Mouse (Mus musculus) monocyte, adult 59 days (primary cell): ENCODE results near the gene Afap1l2. TPM values are rescaled to one million over a fixed set of nuclear protein-coding genes. Genes with fewer than 3 reads are reported as not detected.

Experiments
- total RNA-seq, 2 experiments: library from RNA; stranded (reverse); gene quantifications; one replicate each; pipeline ENCODE4 v1.2.4; 2023

The Afap1l2 gene
- total RNA-seq: not detected

DNA sequence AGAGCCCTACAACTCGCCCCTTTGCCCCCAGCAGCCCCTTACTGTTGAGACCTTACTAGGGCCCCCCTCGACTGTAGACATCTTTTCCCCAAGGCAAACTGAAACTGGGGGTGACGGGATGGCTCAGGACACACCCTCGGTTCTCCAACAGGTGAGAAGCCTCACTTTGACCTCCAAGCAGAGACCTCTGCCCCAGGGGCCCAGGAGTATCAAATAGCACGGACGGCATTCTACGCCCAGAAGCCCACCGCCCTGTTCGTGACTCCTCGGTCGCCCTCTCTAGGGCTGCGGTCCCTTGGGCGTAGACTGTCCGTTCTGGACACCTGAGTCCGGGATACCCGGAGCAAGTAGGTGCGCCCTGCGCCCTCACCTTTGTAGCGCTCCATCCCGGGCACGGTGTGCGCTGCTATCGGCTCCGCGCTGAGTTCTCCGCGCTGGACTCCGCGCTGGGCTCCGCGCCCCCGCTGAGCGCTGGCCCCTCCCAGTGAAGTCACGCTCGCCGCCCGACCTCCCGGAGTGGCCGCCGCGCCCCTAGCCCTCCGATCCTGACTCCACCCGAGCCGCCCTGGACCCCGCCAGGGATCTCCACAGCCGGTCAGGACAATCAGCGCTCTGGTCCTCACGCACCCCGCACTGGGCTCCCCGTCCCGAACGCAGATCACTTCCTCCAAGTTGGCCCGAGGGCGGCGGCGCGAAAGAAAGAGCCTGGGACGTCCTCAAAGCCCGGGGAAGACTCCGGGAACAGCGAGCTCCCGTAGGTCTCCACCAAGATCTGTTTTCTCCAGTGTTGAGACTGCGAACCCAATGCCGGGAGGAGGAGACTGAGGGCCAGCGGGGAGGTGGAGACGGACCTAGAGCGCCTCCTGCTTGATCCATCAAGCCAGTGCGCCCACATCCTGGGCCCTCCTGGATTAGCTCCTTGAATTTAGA is at the start of gene Afap1l2:
Gene Afap1l2 (minus strand): TSS at position 448 of the 930 bp plus-strand sequence.

DNA sequence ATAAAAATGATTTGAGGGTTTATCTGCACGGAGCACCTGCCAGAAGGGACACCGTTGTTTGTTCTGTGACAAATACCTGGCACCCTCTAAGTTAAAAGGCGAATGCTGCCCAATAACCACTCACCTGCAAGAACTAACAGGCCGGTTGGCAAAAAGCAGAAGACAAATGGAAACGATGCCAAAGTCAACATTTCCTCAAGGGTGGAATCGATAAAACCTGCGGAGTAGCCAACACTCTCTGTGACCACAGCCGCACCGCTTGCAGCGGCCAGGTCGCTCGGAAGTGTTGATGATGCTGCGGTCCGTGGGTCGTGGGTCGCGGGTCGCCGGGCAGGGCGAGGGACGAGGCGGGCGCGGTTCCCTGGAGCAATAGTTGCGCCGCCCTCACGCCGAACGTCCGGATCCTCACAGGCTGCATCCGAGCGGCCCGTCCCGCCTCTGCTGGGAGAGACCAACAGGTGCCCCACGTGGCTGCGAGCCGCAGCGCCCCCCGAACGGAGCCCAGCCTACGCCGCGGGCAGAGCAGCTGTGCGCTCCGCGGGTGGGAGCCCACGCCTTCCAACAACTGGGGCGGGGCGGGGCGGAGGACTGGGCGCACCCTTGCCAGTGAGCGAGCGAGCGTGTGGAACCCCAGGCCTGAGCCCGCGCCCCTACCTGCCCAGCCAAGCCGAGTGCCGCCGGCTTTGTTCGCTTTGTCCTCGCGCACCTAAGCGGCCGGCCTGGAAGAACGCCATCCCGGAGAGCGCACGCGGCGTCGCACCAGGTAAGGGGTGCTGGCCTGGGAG is 134.0 kb downstream of the Afap1l2 start, which contains the start of gene Vwa2:
Gene Vwa2 (plus strand): TSS at position 434 of the 785 bp plus-strand sequence.

Other genes with a start within 250 kb of the Afap1l2 start
- gene Ccdc186, start 186.0 kb downstream of the Afap1l2 start, total RNA-seq: 10 to 100 TPM; 31.2 to 33.0 TPM
- gene Tdrd1, start 182.0 kb downstream of the Afap1l2 start, total RNA-seq: not detected
- not detected for gene Vwa2, start 134.0 kb downstream of the Afap1l2 start, total RNA-seq